Mouse (Mus musculus) heart, adult 10 weeks (tissue): ENCODE measurements around the gene Gm8257. TPM values are rescaled to one million over a fixed set of nuclear protein-coding genes. Genes with fewer than 3 reads are reported as not detected.

ENCODE experiments used
- polyA plus RNA-seq: library from polyadenylated mRNA; stranded (reverse); fragments of 350-450 nt; fragmentation: Illumina TruSeq; extraction: RNeasy Lipid Tissue Mini Kit (QIAGEN cat#74804); gene quantifications from one replicate; pipeline ENCODE4 v1.2.3, GENCODE M21; 2014; ENCODE audit warnings: low read depth, low replicate concordance

Gm8257 gene
- polyA plus RNA-seq, result not detected

DNA sequence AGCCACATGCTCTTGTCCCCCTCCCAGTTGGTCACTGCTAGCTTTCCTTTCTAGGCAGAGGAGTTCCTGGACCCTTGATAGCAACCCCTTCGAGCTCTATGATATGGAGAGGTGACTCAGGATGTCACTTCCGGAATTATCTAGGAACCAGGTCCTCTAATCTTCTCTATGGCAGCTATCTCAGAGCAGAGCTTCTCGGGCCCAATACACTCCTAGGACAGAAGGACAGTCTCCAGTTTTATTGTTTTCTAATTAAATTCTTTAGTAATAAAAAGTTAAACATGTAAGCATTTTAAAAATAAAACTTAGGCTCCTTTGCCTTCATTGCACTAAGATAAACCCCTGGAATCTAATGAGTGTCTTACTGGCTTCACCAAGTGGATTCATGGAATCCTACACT, at the start of gene Gm8257:
Gene Gm8257, minus strand, starts transcription at position 101 of the 400 bp plus-strand sequence.

DNA sequence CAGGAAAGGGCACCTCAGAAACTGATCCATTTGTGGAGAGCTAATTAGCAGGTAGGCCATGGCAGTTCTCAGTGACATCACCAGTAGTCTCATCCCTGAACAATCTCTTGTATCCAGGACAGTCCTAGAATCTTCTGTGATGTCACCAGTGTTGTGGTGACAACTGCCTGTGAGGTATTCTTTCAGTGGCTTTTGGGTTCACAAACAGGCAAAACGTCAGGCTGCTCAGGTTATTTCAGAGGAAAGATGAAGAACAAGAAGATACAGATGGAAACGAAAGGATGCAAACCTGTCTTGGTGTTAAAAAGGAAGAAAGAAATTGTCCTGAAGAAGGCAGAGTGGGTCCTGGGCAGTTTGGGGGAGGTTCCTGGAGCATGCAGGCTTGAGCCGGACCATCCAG, 44.0 kb upstream of the Gm8257 start, which contains the start of gene Gm8267:
Gene Gm8267, minus strand, starts transcription at position 101 of the 400 bp plus-strand sequence.

DNA sequence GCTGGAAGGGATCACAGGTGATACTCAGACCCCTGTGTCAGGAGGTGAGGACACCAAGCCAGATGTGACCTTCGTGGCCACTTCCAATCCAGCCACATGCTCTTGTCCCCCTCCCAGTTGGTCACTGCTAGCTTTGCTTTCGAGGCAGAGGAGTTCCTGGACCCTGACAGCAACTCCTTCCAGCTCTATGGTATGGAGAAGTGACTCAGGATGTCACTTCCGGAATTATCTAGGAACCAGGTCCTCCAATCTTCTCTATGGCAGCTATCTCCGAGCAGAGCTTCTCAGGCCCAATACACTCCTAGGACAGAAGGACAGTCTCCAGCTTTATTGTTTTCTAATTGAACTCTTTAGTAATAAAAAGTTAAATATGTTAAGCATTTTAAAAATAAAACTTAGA, 78.5 kb downstream of the Gm8257 start, which contains the start of gene Gm5624:
Gene Gm5624, minus strand, starts transcription at position 202 of the 400 bp plus-strand sequence.

Other genes with a start within 250 kb of the Gm8257 start
- not detected for gene BC061237, start 214.0 kb downstream of the Gm8257 start, polyA plus RNA-seq
- gene Gm17093, start 188.2 kb downstream of the Gm8257 start, polyA plus RNA-seq, result not detected
- not detected for gene Gm8247, start 123.3 kb downstream of the Gm8257 start, polyA plus RNA-seq
- gene Gm5624, start 78.5 kb downstream of the Gm8257 start, polyA plus RNA-seq, result not detected
- not detected for gene Gm8267, start 43.9 kb upstream of the Gm8257 start, polyA plus RNA-seq
- gene Ptgdr, start 152.9 kb upstream of the Gm8257 start, polyA plus RNA-seq, result not detected